Mouse (Mus musculus): ENCODE data around the gene Cdc42se1. TPM values are rescaled to one million over a fixed set of nuclear protein-coding genes. Genes with fewer than 3 reads are reported as not detected.

Cdc42se1 gene
- total and polyA plus RNA-seq, 3 experiments, result 341 to 472 TPM; not detected in 1

- Histone ChIP-seq H3K36me3 (ENCODE audit: control insufficient read depth in 1 of 2, insufficient read depth in 2 of 2, low read length in 2 of 2) (peaks cover 0 to 54% of the 10 kb centered on the region in 2 experiments; a peak in 2 of 4 replicates), H3K27me3 (ENCODE audit: control insufficient read depth in 1 of 2, insufficient read depth in 2 of 2, low read length in 2 of 2) (no peaks in the 10 kb centered on the region), H3K9ac (ENCODE audit: control insufficient read depth, low read depth, low read length, poor library complexity, severe bottlenecking) (peak within 1 kb of the TSS; percentile 80), H3K4me1 (ENCODE audit: control insufficient read depth in 1 of 2, insufficient read depth in 2 of 2, low read length in 2 of 2) (peaks cover 30 to 55% of the 10 kb centered on the region in 2 experiments), H3K27ac (ENCODE audit: control insufficient read depth, low read depth, low read length) (peak within 1 kb of the TSS; percentile 89), H3K9me3 (replicated peaks; ENCODE audit: insufficient read depth, low read length) (no peaks in the 10 kb centered on the region), H3K79me2 (ENCODE audit: control insufficient read depth, insufficient read depth, low read length, poor library complexity) (peaks cover 39% of the 10 kb centered on the region), H3K4me3 (ENCODE audit: control insufficient read depth in 1 of 2, insufficient read depth in 1 of 2, low read depth in 2 of 2, low read length in 2 of 2) (peak within 1 kb of the TSS; percentile 77 to 86)
- TF ChIP-seq SMC3 (IDR thresholded peaks at IDR 0.05; ENCODE audit: low read depth, low read length) (no peak), POLR2A (IDR thresholded peaks at IDR 0.05; ENCODE audit: control insufficient read depth in 1 of 2, insufficient read depth in 1 of 2, low read depth in 1 of 2, low read length in 2 of 2, poor library complexity in 1 of 2) (peak in 1 of 2 experiments; percentile 83; a peak in 2 of 4 replicates), RAD21 (IDR thresholded peaks at IDR 0.05; ENCODE audit: low read depth, low read length) (no peak), TBP (IDR thresholded peaks at IDR 0.05; ENCODE audit: low read depth, low read length) (peak; percentile 92)
- peak; percentile 100 for DNase-seq (ENCODE audit: low read depth, low spot score)
These were observed 52.9 kb downstream of the Cdc42se1 start, which contains the start of the genes Mindy1 and Prune1 for GRCm38 (mm10) chr3:95281216-95282126. Mindy1 (plus strand) TSS chr3:95281345. Prune1 (minus strand) TSS chr3:95282076.

- no peaks in the 10 kb centered on the region for H3K9me3 ChIP-seq (replicated peaks; ENCODE audit: insufficient read depth, low read length)
- peak overlapping the region; percentile 77 to 86 for H3K4me3 ChIP-seq (ENCODE audit: control insufficient read depth in 1 of 2, insufficient read depth in 1 of 2, low read depth in 2 of 2, low read length in 2 of 2)
- peak overlapping the region; percentile 89 for H3K27ac ChIP-seq (ENCODE audit: control insufficient read depth, low read depth, low read length)
- peaks cover 0 to 53% of the 10 kb centered on the region in 2 experiments; a peak in 3 of 4 replicates for H3K36me3 ChIP-seq (ENCODE audit: control insufficient read depth in 1 of 2, insufficient read depth in 2 of 2, low read length in 2 of 2)
- H3K27me3 ChIP-seq (ENCODE audit: control insufficient read depth in 1 of 2, insufficient read depth in 2 of 2, low read length in 2 of 2), result no peaks in the 10 kb centered on the region
- DNase-seq (ENCODE audit: low read depth, low spot score), result peak; percentile 92
- peaks cover 28 to 54% of the 10 kb centered on the region in 2 experiments for H3K4me1 ChIP-seq (ENCODE audit: control insufficient read depth in 1 of 2, insufficient read depth in 2 of 2, low read length in 2 of 2)
- peak overlapping the region; percentile 80 for H3K9ac ChIP-seq (ENCODE audit: control insufficient read depth, low read depth, low read length, poor library complexity, severe bottlenecking)
- H3K79me2 ChIP-seq (ENCODE audit: control insufficient read depth, insufficient read depth, low read length, poor library complexity), result peaks cover 47% of the 10 kb centered on the region
- TF ChIP-seq POLR2AphosphoS5 (IDR thresholded peaks at IDR 0.05; ENCODE audit: borderline replicate concordance, low read depth, low read length) (peak; percentile 14; the same call in 1 of the 2 replicates), GATA1 (IDR thresholded peaks at IDR 0.05; ENCODE audit: low read depth, low read length) (peak; percentile 0; the same call in 1 of the 2 replicates), MYC (IDR thresholded peaks at IDR 0.05; ENCODE audit: low read depth, low read length) (no peak), TBP (IDR thresholded peaks at IDR 0.05; ENCODE audit: low read depth, low read length) (peak; percentile 96)
These were observed 53.9 kb downstream of the Cdc42se1 start for GRCm38 (mm10) chr3:95282381-95282864.

GRCm38 (mm10) chr3:95282865-95283588 is 54.5 kb downstream of the Cdc42se1 start:
- DNase-seq (ENCODE audit: low read depth, low spot score), result peak; percentile 93
- peak overlapping the region; percentile 77 to 86 for H3K4me3 ChIP-seq (ENCODE audit: control insufficient read depth in 1 of 2, insufficient read depth in 1 of 2, low read depth in 2 of 2, low read length in 2 of 2)
- no peaks in the 10 kb centered on the region for H3K9me3 ChIP-seq (replicated peaks; ENCODE audit: insufficient read depth, low read length)
- peak; percentile 98 for TF ChIP-seq UBTF (IDR thresholded peaks at IDR 0.05; ENCODE audit: borderline replicate concordance, insufficient read depth, low read depth, low read length)
- no peak for TF ChIP-seq CHD1 (IDR thresholded peaks at IDR 0.05; ENCODE audit: low read depth, low read length)
- TF ChIP-seq KAT2A (conservative IDR thresholded peaks at IDR 0.05; ENCODE audit: low read depth, low read length), result no peak
- TF ChIP-seq POLR2AphosphoS5 (IDR thresholded peaks at IDR 0.05; ENCODE audit: borderline replicate concordance, low read depth, low read length), result 0 out of 2 replicates have a peak, but pooled peaks have one; percentile 11
- peak in 1 of 2 experiments; percentile 61; a peak in 1 of 4 replicates for TF ChIP-seq POLR2A (IDR thresholded peaks at IDR 0.05; ENCODE audit: control insufficient read depth in 1 of 2, insufficient read depth in 1 of 2, low read depth in 1 of 2, low read length in 2 of 2, poor library complexity in 1 of 2)
- 0 out of 2 replicates have a peak, but pooled peaks have one; percentile 79 for TF ChIP-seq TBP (IDR thresholded peaks at IDR 0.05; ENCODE audit: low read depth, low read length)
- H3K36me3 ChIP-seq (ENCODE audit: control insufficient read depth in 1 of 2, insufficient read depth in 2 of 2, low read length in 2 of 2), result peaks cover 3 to 52% of the 10 kb centered on the region in 2 experiments
- peak overlapping the region; percentile 80 for H3K9ac ChIP-seq (ENCODE audit: control insufficient read depth, low read depth, low read length, poor library complexity, severe bottlenecking)
- H3K27me3 ChIP-seq (ENCODE audit: control insufficient read depth in 1 of 2, insufficient read depth in 2 of 2, low read length in 2 of 2), result no peaks in the 10 kb centered on the region
- peaks cover 52% of the 10 kb centered on the region for H3K79me2 ChIP-seq (ENCODE audit: control insufficient read depth, insufficient read depth, low read length, poor library complexity)
- H3K27ac ChIP-seq (ENCODE audit: control insufficient read depth, low read depth, low read length), result peak overlapping the region; percentile 89
- H3K4me1 ChIP-seq (ENCODE audit: control insufficient read depth in 1 of 2, insufficient read depth in 2 of 2, low read length in 2 of 2), result peaks cover 26 to 55% of the 10 kb centered on the region in 2 experiments
